Mouse (Mus musculus) embryonic fibroblast, embryonic 13.5 days (primary cell): ENCODE results near the gene Snph. TPM values are rescaled to one million over a fixed set of nuclear protein-coding genes. Genes with fewer than 3 reads are reported as not detected.

Source experiments
- H3K27ac ChIP-seq: 2 replicates; pipeline ENCODE4 v1.5.1; 2012; ENCODE audit warnings: low read length, control low read depth, inconsistent platforms; ENCODE audit not compliant: insufficient read depth
- H3K4me1 ChIP-seq: 2 replicates; pipeline ENCODE4 v1.6.1; 2011; ENCODE audit warnings: low read length; ENCODE audit not compliant: control insufficient read depth, insufficient read depth
- H3K4me3 ChIP-seq: 2 replicates; pipeline ENCODE4 v1.5.1; 2011; ENCODE audit warnings: mild to moderate bottlenecking, control low read depth, low read length; ENCODE audit not compliant: insufficient read depth
- CTCF ChIP-seq: IDR thresholded peaks from 2 replicates; pipeline ENCODE4 v1.5.1; 2011; ENCODE audit warnings: mild to moderate bottlenecking, control low read depth, low read length, moderate library complexity, borderline replicate concordance; ENCODE audit not compliant: insufficient read depth
- POLR2A ChIP-seq: IDR thresholded peaks from 2 replicates; pipeline ENCODE4 v1.6.1; 2011; ENCODE audit warnings: low read depth, mild to moderate bottlenecking, control low read depth, low read length, moderate library complexity
- polyA plus RNA-seq: library from polyadenylated mRNA; stranded (reverse); fragments of >200 nt; gene quantifications from 2 replicates; pipeline ENCODE4 v1.2.4, GENCODE M21; 2011; ENCODE audit warnings: low read depth; ENCODE audit not compliant: missing spikeins, insufficient read length

Snph gene
- polyA plus RNA-seq, 1 experiment: 0.44 TPM

DNA sequence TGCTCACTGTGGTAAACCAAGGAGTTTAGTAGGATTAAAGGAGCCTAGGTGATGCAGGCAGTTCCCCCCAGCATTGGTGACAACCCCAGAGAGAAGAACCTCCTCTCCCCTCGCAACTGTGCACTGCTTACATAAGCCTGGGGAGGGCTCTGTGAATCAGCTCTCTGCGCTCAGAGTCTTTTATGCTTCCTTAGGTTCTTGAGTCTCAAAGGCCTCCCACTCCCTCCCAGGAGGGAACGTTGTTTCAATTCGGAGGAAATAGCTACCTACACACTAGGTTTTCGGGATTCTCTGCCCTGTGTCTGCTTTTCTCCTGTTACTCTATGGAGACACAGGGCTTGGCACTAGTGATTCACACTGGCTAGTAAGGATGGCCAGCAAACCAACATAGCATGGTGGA, 57.8 kb downstream of the Snph start:
- Histone ChIP-seq H3K27ac (no peak overlapping the region), H3K4me1 (peaks cover 6% of the 10 kb centered on the region), H3K4me3 (no peak overlapping the region)
- TF ChIP-seq CTCF (no peak), POLR2A (no peak)

DNA sequence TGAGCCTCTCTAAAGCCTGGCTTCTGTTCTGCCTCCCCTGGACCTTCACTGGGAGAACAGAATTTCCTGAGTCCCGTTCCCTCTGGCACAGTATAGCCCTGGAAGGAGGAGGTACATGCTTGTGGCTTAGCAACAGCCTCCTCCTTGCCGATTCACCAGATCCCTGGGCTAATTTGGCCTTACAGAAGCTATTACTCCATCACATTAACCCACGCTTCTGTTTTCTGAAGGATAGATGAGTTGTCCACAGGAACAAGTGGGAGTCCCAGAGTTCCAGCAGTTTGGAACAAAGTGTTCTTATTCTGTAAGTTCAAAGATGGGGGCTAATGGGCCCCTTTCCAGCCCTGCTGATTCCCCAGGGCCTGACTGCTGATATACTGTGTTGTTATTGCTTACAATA, 58.7 kb downstream of the Snph start:
- no peak for TF ChIP-seq CTCF
- no peak for TF ChIP-seq POLR2A
- H3K4me1 ChIP-seq: peaks cover 6% of the 10 kb centered on the region
- H3K27ac ChIP-seq: no peak overlapping the region
- no peak overlapping the region for H3K4me3 ChIP-seq

DNA sequence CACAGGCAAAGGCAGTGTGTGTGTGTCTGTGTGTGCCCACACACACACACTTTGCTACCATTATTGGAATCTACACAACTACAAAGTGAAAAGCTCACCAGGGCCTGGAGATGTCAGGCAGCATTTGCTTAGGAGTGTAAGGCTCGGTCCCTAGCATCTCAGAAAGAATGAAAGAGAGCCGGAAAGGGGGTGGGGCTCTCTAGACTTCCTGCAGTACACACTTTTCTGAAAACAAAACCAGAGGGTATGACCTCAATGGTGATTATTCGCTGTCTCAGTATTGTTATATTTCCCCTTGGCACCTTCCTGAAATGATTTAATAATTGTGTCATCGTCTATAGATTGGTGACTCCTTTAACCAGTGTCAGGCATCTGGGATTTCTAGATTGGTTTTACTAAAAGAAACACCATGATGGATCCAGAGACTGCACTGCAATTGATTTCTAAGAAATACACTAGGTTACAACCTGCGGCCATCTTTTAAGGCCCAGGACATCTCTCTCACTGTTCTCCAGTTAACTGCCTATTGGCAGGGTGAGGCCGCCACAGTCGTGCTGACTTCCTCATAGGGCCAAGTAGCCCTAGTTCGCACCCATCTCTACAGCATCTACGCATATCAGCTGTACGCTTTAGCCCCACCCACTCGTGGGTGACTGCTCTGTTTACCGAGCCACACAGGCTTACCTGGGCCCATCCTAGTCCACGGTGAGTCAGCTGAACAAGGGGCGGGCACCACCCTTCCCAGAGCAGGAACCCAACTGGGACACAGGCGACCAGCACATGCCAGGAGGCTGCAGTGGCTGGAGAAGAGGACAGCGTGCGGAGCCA, 60.3 kb downstream of the Snph start, which contains the start of gene Sdcbp2:
Gene Sdcbp2 (plus strand): TSS at position 750 of the 828 bp plus-strand sequence.
- TF ChIP-seq POLR2A: no peak
- TF ChIP-seq CTCF: no peak
- Histone ChIP-seq H3K27ac (0 out of 2 replicates have a peak within 1 kb of the TSS, but pooled peaks have one; percentile 35), H3K4me1 (peaks cover 6% of the 10 kb centered on the region), H3K4me3 (no peak within 1 kb of the TSS)

DNA sequence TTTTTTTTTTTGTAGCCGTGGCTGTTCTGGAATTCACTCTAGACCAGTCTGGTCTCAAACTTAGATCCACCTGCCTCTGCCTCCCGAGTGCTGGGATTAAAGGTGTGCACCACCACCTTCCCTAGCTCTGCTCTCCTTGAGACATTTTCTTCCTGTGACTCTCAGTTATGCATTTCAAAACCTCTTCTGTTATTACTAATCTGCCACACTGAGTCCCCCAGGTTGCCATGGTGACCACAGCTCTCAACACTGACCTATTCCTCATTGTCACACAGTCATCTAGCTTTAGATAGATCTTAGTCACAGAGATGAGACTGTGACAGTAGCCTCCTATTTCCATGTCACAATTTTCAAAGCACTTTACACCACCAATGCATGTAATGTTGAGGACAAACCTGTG, 62.9 kb downstream of the Snph start:
- Histone ChIP-seq H3K4me3 (no peak overlapping the region), H3K4me1 (peaks cover 11% of the 10 kb centered on the region), H3K27ac (no peak overlapping the region)
- TF ChIP-seq CTCF (no peak), POLR2A (no peak)

DNA sequence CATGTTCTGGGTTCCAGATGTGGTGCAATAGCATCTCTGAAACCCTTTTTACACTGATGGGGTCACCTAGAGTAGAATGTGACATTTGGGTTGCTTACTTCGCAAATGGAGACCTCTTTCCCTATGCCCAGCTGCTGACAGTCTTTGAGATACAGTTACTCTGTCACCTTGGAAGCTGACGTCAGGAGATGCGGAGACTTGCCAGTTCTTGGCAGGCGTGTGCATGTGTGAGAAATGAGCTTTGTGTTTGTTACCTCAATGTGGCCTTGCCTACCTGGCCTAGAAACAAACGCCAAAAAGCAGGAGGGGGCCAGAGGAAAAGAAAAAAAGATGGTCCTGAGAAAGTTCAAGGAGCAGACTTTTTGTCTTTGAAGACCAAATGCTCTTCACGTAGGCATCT, 65.5 kb downstream of the Snph start:
- H3K4me3 ChIP-seq: no peak overlapping the region
- peaks cover 11% of the 10 kb centered on the region for H3K4me1 ChIP-seq
- no peak overlapping the region for H3K27ac ChIP-seq
- no peak for TF ChIP-seq CTCF
- TF ChIP-seq POLR2A: no peak

DNA sequence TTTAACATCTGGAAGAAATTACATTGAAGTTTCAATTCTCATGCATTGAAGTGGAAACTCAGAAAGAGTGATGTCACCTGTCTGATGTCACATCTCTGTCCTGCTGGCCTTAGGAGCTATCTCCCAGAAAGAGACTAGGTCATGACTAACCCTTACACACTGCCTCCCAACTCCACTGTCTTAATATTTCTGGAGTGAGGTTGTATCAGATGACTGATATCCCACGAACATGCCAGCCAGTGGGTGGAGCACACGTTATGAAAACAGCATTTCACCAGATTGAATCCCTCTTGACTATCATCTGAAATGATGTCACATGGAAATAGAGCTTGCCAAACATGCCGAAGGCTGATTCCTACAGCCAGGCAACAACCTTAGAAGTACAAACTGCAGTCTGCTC, 67.4 kb downstream of the Snph start:
- Histone ChIP-seq H3K4me1 (peaks cover 8% of the 10 kb centered on the region), H3K4me3 (no peak overlapping the region), H3K27ac (peak overlapping the region; percentile 63)
- TF ChIP-seq CTCF (no peak), POLR2A (no peak)

DNA sequence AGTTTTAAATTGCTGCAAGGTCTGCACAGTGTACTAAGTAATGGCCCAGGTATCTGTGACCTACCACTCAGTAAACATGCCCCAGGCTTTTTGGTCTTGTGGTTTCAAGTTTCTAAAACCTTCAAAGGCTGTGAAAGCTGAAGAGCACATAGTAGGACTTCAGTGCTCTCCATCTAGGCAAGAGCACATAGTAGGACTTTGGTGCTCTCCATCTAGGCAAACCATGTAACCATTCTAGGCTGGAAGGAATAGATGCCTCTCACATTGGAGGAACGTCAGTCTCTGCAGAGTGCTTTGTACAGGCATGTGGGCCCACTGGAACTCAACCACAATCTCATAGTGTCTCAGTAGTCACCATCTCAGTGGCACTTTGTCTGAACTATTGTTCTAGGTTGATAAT, 68.4 kb downstream of the Snph start:
- no peak overlapping the region for H3K4me3 ChIP-seq
- 0 out of 2 replicates have a peak overlapping the region, but pooled peaks have one; percentile 63 for H3K27ac ChIP-seq
- no peak for TF ChIP-seq POLR2A
- TF ChIP-seq CTCF: no peak
- H3K4me1 ChIP-seq: peaks cover 8% of the 10 kb centered on the region

DNA sequence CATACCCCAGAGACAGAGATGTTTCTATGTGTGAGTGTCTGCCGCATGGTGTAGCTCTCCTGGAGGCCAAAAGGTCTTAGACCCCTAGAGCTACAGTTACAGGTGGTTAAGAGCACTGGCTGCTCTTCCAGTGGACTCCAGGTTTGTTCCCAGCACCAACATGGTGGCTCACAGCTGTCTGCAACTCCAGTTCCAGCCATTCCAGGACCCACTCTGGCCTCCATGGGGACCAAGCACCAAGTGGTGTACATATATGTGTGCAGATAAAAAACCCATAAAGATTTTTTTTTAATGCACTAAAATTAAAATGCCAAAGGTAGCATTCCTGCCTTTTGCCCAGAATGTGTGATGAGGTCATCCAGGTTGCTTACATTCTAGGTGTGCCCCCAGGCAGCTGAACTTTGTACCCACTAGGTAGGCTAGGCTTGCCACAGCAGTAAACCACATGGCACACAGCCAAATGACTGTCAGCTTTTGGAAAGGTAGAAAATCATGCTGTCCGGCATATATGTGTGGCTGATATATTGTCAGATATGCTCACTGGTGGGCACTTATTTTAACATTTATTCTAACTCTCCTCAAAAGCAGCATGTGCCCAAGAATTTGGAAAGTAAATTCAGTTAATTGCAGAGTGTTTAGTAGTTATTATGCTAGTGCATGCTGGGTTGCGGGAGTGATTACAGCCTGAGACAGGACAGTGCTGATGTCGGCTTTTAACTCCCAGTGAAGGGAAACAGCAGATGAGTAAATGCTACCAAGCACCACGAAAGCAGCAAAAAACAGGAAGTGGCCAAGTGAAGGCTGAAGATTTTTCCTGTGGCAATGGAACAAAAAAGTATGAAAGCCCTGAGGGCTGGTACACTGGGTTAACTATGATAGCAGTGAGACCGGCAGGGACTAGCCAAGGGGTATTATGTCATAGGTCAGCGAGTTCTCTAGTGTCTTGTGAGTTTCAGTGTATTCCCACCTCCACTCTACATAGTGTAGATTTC, 69.2 kb downstream of the Snph start:
- Histone ChIP-seq H3K4me1 (peaks cover 8% of the 10 kb centered on the region), H3K27ac (no peak overlapping the region), H3K4me3 (no peak overlapping the region)
- TF ChIP-seq POLR2A: no peak
- TF ChIP-seq CTCF: no peak

DNA sequence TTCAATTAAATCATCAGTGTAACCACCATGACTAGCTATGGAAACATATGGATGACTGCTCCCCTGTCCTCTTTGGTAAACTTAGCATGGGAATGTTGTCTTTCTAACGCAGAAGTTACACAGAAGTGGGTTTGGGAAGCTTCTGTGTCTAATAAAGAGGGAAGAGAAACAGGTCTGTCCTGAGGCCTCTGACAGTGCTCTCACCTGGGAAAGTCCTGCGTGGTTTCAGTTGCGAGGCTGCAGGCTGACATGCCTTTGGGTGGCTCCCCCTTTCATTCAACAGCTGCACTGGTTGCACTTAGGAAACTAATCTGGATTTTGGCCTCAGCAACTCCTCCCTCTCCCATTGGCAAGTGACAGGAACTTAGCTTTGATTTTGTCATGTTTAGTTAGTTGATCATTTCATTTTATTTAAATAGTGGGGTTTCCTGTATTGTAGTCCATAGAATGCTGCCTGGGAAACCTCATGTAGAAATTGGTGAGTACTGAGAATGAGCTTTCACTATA, 82.7 kb downstream of the Snph start:
- Histone ChIP-seq H3K4me1 (peaks cover 14% of the 10 kb centered on the region), H3K27ac (no peak overlapping the region), H3K4me3 (no peak overlapping the region)
- TF ChIP-seq POLR2A (no peak), CTCF (no peak)
